Mouse (Mus musculus): ENCODE measurements around the gene Scaf11. TPM values are rescaled to one million over a fixed set of nuclear protein-coding genes. Genes with fewer than 3 reads are reported as not detected.

Scaf11 gene
- polyA plus RNA-seq, 1 experiment from 2014 or later, result 61.8 TPM

DNA sequence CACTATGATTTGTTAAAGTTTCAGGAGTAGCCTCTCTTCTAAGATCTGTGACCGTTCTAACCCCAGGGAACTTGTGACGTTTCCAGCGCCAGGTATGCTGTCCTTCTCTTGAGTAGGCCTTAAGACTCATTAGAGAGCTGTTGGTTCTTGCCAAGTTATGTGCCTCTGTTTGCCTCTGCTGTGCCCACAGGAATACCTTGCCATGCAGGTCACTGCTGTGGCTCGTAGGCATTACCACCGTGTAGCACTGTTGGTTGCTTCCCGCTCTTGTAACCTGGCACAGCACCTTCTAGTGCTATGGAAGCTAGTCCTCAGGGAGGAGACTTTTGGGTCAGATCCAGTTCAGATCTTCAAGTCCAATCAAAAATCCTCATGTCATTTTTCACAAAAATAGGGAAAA is 65.6 kb downstream of the Scaf11 start:
- no peak for ATAC-seq (ENCODE audit: insufficient number of reproducible peaks, insufficient read depth, low FRiP score, low read depth)
- WGBS, result 94% methylated on average over 6 of the region's 6 CpGs
- Histone ChIP-seq H3K36me3 (ENCODE audit: control insufficient read depth, insufficient read depth, low read length) (peaks cover 85% of the 10 kb centered on the region), H3K27me3 (ENCODE audit: control insufficient read depth, insufficient read depth, low read length) (no peaks in the 10 kb centered on the region), H3K4me3 (ENCODE audit: control insufficient read depth in 1 of 2, insufficient read depth in 1 of 2, low read depth in 1 of 2, low read length in 2 of 2) (no peak overlapping the region), H3K9me3 (ENCODE audit: control insufficient read depth, low read length) (no peaks in the 10 kb centered on the region), H3K4me1 (ENCODE audit: control insufficient read depth in 2 of 2, insufficient read depth in 2 of 2, low read length in 2 of 2) (no peaks in the 10 kb centered on the region), H3K4me2 (ENCODE audit: low read length) (no peak overlapping the region), H3K9ac (ENCODE audit: low read length) (no peak overlapping the region), H3K27ac (replicated peaks in 1 of 2; ENCODE audit: control insufficient read depth in 1 of 2, insufficient read depth in 1 of 2, low read depth in 2 of 2, low read length in 2 of 2) (no peak overlapping the region)

DNA sequence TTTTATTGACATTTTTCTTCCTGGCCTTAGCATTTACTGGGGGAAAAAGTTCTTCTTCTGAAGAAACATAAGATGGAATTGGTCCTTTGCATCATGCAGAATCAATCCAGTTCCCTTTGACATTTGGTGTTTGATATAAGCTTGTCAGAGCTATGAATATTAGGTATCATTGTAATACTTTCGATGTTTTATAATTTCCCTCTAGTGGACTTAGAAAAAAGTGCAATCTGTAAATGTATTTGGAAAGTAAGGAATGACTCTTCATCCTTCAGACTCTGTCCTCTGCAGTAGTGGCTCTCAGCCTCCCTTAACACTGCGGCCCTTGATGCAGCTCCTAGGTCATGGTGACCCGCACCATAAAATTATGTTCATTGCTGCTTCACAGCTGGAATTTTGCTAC is 67.8 kb downstream of the Scaf11 start:
- Histone ChIP-seq H3K9ac (ENCODE audit: low read length) (no peak overlapping the region), H3K9me3 (ENCODE audit: control insufficient read depth, low read length) (no peaks in the 10 kb centered on the region), H3K4me3 (ENCODE audit: control insufficient read depth in 1 of 2, insufficient read depth in 1 of 2, low read depth in 1 of 2, low read length in 2 of 2) (no peak overlapping the region), H3K4me1 (ENCODE audit: control insufficient read depth in 2 of 2, insufficient read depth in 2 of 2, low read length in 2 of 2) (peaks cover 3 to 9% of the 10 kb centered on the region in 2 experiments; a peak in 2 of 4 replicates), H3K27ac (replicated peaks in 1 of 2; ENCODE audit: control insufficient read depth in 1 of 2, insufficient read depth in 1 of 2, low read depth in 2 of 2, low read length in 2 of 2) (no peak overlapping the region), H3K4me2 (ENCODE audit: low read length) (no peak overlapping the region), H3K36me3 (ENCODE audit: control insufficient read depth, insufficient read depth, low read length) (peaks cover 80% of the 10 kb centered on the region), H3K27me3 (ENCODE audit: control insufficient read depth, insufficient read depth, low read length) (no peaks in the 10 kb centered on the region)
- WGBS, result 94% methylated on average over 3 of the region's 3 CpGs
- no peak for ATAC-seq (ENCODE audit: insufficient number of reproducible peaks, insufficient read depth, low FRiP score, low read depth)

DNA sequence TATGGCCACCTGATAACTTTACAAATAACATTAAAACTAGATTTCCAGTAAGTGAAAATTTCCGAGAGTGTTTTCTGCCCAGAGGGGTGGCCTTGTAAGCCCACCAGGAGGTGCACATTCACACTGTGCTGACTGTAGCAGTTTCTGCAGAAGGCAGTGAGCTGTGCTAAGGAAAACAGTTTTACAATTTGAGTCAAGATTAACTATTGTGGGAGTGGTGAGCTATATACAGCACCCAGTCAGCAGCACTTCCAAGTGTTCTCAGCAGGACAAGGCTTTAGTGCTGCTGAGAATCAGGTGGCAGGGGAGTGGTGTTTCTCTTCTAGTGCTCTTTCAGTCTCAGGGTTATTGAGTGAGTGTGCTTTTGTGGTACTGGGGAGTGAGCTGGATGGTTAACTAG is 72.1 kb downstream of the Scaf11 start:
- peak; percentile 26; the same call in 1 of the 2 replicates for ATAC-seq (ENCODE audit: insufficient number of reproducible peaks, insufficient read depth, low FRiP score, low read depth)
- Histone ChIP-seq H3K4me2 (ENCODE audit: low read length) (no peak overlapping the region), H3K9me3 (ENCODE audit: control insufficient read depth, low read length) (no peaks in the 10 kb centered on the region), H3K9ac (ENCODE audit: low read length) (no peak overlapping the region), H3K27ac (replicated peaks in 1 of 2; ENCODE audit: control insufficient read depth in 1 of 2, insufficient read depth in 1 of 2, low read depth in 2 of 2, low read length in 2 of 2) (peak overlapping the region in 1 of 2 experiments; percentile 39; a peak in 1 of 4 replicates), H3K4me3 (ENCODE audit: control insufficient read depth in 1 of 2, insufficient read depth in 1 of 2, low read depth in 1 of 2, low read length in 2 of 2) (no peak overlapping the region), H3K27me3 (ENCODE audit: control insufficient read depth, insufficient read depth, low read length) (no peaks in the 10 kb centered on the region), H3K4me1 (ENCODE audit: control insufficient read depth in 2 of 2, insufficient read depth in 2 of 2, low read length in 2 of 2) (peaks cover 3 to 9% of the 10 kb centered on the region in 2 experiments; a peak in 2 of 4 replicates), H3K36me3 (ENCODE audit: control insufficient read depth, insufficient read depth, low read length) (peaks cover 61% of the 10 kb centered on the region)
- 74% methylated on average over 1 of the region's 1 CpGs for WGBS

DNA sequence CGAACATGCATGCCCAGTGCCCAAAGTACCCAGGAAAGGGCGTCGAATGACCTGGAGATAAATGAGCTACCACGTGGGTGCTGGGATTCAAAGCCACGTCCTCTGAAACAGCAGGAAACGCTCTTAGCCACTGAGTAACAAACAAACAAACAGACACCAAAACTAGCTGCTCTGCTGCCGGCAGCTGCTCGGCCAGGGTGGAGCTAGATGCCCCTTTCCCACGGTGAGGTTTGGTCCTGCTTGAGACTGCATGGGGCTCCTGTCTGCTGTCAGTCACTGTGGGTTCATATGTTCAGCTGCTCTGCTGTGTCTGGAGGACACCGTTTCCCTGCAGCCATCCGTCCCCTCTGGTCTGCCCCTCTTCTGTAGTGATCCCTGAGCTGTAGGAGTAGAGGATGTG is 78.4 kb downstream of the Scaf11 start:
- no peaks in the 10 kb centered on the region for H3K9me3 ChIP-seq (ENCODE audit: control insufficient read depth, low read length)
- peaks cover 71% of the 10 kb centered on the region for H3K36me3 ChIP-seq (ENCODE audit: control insufficient read depth, insufficient read depth, low read length)
- no peak overlapping the region for H3K9ac ChIP-seq (ENCODE audit: low read length)
- H3K4me1 ChIP-seq (ENCODE audit: control insufficient read depth in 2 of 2, insufficient read depth in 2 of 2, low read length in 2 of 2), result peaks cover 1 to 3% of the 10 kb centered on the region in 2 experiments; a peak in 1 of 4 replicates
- 85% methylated on average over 11 of the region's 11 CpGs for WGBS
- H3K27me3 ChIP-seq (ENCODE audit: control insufficient read depth, insufficient read depth, low read length), result no peaks in the 10 kb centered on the region
- H3K27ac ChIP-seq (replicated peaks in 1 of 2; ENCODE audit: control insufficient read depth in 1 of 2, insufficient read depth in 1 of 2, low read depth in 2 of 2, low read length in 2 of 2), result no peak overlapping the region
- ATAC-seq (ENCODE audit: insufficient number of reproducible peaks, insufficient read depth, low FRiP score, low read depth), result no peak
- H3K4me2 ChIP-seq (ENCODE audit: low read length), result no peak overlapping the region
- no peak overlapping the region for H3K4me3 ChIP-seq (ENCODE audit: control insufficient read depth in 1 of 2, insufficient read depth in 1 of 2, low read depth in 1 of 2, low read length in 2 of 2)

DNA sequence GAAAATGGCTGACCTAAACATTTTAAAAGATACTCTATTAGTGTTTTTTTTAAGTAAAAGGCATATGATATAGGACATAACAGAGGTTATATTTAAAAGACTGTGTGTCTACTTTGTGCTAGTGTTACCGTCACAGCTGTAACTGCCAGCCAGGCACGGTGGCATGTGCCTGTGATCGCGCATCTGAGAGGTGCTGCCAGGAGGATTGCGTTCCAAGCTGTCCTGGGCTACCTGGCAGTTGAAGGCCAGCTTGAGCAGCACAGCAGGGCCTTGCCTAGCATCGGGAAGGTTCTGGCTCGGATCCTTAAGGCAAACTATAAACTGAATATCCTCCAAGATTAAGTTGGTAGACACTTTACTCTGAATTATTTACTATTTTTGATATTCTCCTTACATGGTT is 82.9 kb downstream of the Scaf11 start:
- Histone ChIP-seq H3K4me1 (ENCODE audit: control insufficient read depth in 2 of 2, insufficient read depth in 2 of 2, low read length in 2 of 2) (peaks cover 4 to 5% of the 10 kb centered on the region in 2 experiments; a peak in 1 of 4 replicates), H3K36me3 (ENCODE audit: control insufficient read depth, insufficient read depth, low read length) (peaks cover 73% of the 10 kb centered on the region), H3K27ac (replicated peaks in 1 of 2; ENCODE audit: control insufficient read depth in 1 of 2, insufficient read depth in 1 of 2, low read depth in 2 of 2, low read length in 2 of 2) (no peak overlapping the region), H3K27me3 (ENCODE audit: control insufficient read depth, insufficient read depth, low read length) (no peaks in the 10 kb centered on the region), H3K9ac (ENCODE audit: low read length) (no peak overlapping the region), H3K4me2 (ENCODE audit: low read length) (no peak overlapping the region), H3K9me3 (ENCODE audit: control insufficient read depth, low read length) (no peaks in the 10 kb centered on the region), H3K4me3 (ENCODE audit: control insufficient read depth in 1 of 2, insufficient read depth in 1 of 2, low read depth in 1 of 2, low read length in 2 of 2) (no peak overlapping the region)
- WGBS, result 89% methylated on average over 7 of the region's 7 CpGs
- no peak for ATAC-seq (ENCODE audit: insufficient number of reproducible peaks, insufficient read depth, low FRiP score, low read depth)

DNA sequence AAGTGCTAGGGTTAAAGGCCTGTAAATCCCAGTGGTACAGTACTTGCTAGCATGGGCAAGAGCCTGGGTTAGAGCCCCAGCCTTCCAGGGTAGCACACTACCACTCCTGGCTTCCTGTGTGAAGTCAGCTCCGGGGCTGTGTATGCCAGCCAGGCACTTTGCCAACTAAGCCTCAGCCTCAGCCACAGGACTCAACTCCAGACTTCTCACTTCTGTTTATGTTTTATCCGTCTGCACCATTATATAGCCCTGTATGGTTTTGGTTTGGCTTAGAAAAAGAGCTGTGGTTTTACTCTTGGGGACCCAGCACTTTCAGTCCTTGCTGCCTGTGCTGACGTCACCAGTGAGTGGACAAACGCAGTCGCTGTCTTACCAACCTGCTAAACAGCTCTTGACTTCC is 83.4 kb downstream of the Scaf11 start:
- Histone ChIP-seq H3K36me3 (ENCODE audit: control insufficient read depth, insufficient read depth, low read length) (peaks cover 74% of the 10 kb centered on the region), H3K27ac (replicated peaks in 1 of 2; ENCODE audit: control insufficient read depth in 1 of 2, insufficient read depth in 1 of 2, low read depth in 2 of 2, low read length in 2 of 2) (no peak overlapping the region)
- no peak for ATAC-seq (ENCODE audit: insufficient number of reproducible peaks, insufficient read depth, low FRiP score, low read depth)

DNA sequence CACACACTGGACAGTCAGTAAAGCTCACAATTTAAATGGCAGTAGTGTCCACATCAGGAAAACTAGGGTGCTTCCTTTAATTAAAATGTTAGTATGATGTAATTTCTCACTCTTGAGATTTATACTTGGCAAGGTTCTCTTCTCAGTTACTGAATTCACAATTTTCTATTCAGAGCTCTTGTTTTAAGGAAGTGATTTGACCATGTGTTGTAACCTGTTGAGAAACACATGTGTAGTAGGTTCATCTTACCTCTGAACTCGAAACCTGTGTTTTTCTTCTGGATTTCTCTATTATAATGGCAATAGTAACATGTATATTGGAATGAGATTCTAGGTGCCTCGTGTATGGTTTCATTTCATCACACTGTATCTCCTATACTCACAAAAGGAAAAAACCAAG is 84.4 kb downstream of the Scaf11 start:
- H3K27ac ChIP-seq (replicated peaks in 1 of 2; ENCODE audit: control insufficient read depth in 1 of 2, insufficient read depth in 1 of 2, low read depth in 2 of 2, low read length in 2 of 2), result no peak overlapping the region
- ATAC-seq (ENCODE audit: insufficient number of reproducible peaks, insufficient read depth, low FRiP score, low read depth), result no peak
- H3K27me3 ChIP-seq (ENCODE audit: control insufficient read depth, insufficient read depth, low read length), result no peaks in the 10 kb centered on the region
- 91% methylated on average over 2 of the region's 2 CpGs for WGBS
- no peak overlapping the region for H3K9ac ChIP-seq (ENCODE audit: low read length)
- H3K4me3 ChIP-seq (ENCODE audit: control insufficient read depth in 1 of 2, insufficient read depth in 1 of 2, low read depth in 1 of 2, low read length in 2 of 2), result no peak overlapping the region
- H3K36me3 ChIP-seq (ENCODE audit: control insufficient read depth, insufficient read depth, low read length), result peaks cover 76% of the 10 kb centered on the region
- no peak overlapping the region for H3K4me2 ChIP-seq (ENCODE audit: low read length)
- H3K9me3 ChIP-seq (ENCODE audit: control insufficient read depth, low read length), result no peaks in the 10 kb centered on the region
- H3K4me1 ChIP-seq (ENCODE audit: control insufficient read depth in 2 of 2, insufficient read depth in 2 of 2, low read length in 2 of 2), result peaks cover 4 to 5% of the 10 kb centered on the region in 2 experiments; a peak in 1 of 4 replicates

More for the DNA sequence above, 83.4 kb downstream of the Scaf11 start:
- Histone ChIP-seq H3K4me2 (ENCODE audit: low read length) (no peak overlapping the region), H3K4me3 (ENCODE audit: control insufficient read depth in 1 of 2, insufficient read depth in 1 of 2, low read depth in 1 of 2, low read length in 2 of 2) (no peak overlapping the region), H3K9me3 (ENCODE audit: control insufficient read depth, low read length) (no peaks in the 10 kb centered on the region), H3K4me1 (ENCODE audit: control insufficient read depth in 2 of 2, insufficient read depth in 2 of 2, low read length in 2 of 2) (peaks cover 4 to 5% of the 10 kb centered on the region in 2 experiments; a peak in 1 of 4 replicates), H3K27me3 (ENCODE audit: control insufficient read depth, insufficient read depth, low read length) (no peaks in the 10 kb centered on the region), H3K9ac (ENCODE audit: low read length) (no peak overlapping the region)
- 71% methylated on average over 5 of the region's 5 CpGs for WGBS

DNA sequence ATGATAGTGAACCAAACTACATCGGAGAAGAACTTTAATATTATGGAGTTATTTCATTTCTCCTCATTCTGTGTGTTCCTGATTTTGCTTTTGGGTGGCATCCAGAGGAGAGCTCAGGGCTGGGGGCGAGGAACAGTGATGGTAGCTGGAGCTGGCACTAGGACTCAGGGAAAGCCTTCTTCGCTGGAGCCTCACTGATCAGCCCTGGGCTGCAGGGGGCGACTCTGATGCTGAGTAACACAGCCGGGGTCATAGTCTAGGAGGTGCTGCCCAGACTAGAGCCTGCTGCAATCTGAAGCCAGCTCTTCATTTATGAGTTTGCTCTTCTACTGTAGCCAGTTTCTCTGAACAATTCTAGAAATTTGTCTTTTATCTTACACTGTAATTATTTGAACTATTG is 87.5 kb downstream of the Scaf11 start:
- Histone ChIP-seq H3K36me3 (ENCODE audit: control insufficient read depth, insufficient read depth, low read length) (peaks cover 84% of the 10 kb centered on the region), H3K9me3 (ENCODE audit: control insufficient read depth, low read length) (no peaks in the 10 kb centered on the region), H3K4me2 (ENCODE audit: low read length) (no peak overlapping the region), H3K27ac (replicated peaks in 1 of 2; ENCODE audit: control insufficient read depth in 1 of 2, insufficient read depth in 1 of 2, low read depth in 2 of 2, low read length in 2 of 2) (no peak overlapping the region), H3K4me1 (ENCODE audit: control insufficient read depth in 2 of 2, insufficient read depth in 2 of 2, low read length in 2 of 2) (peaks cover 4 to 5% of the 10 kb centered on the region in 2 experiments; a peak in 1 of 4 replicates), H3K27me3 (ENCODE audit: control insufficient read depth, insufficient read depth, low read length) (no peaks in the 10 kb centered on the region), H3K9ac (ENCODE audit: low read length) (no peak overlapping the region), H3K4me3 (ENCODE audit: control insufficient read depth in 1 of 2, insufficient read depth in 1 of 2, low read depth in 1 of 2, low read length in 2 of 2) (no peak overlapping the region)
- 85% methylated on average over 5 of the region's 5 CpGs for WGBS
- ATAC-seq (ENCODE audit: insufficient number of reproducible peaks, insufficient read depth, low FRiP score, low read depth), result no peak

Measured in heart, embryonic 14.5 days (tissue).